7 mouse cellular contexts compared by ENCODE assay signal in genomic region chr16:10664921-10665894, GRCm38 (mm10).
DNase-seq lines count a peak whose midpoint lies in the region; ATAC-seq and TF ChIP-seq lines count a peak whose summit lies in the region.

No protein-coding gene starts in this region.

- no peak overlapping the region for H3K27ac ChIP-seq in testis, adult 2 months (ENCODE audit: control insufficient read depth, insufficient read depth, low read depth, low read length)
- peak overlapping the region; percentile 69 for H3K27ac ChIP-seq in heart, embryonic 16.5 days (ENCODE audit: low read length)
- peak overlapping the region; percentile 43 for H3K27ac ChIP-seq in limb, embryonic 10.5 days

- no peak for TF ChIP-seq POLR2A in testis, adult 2 months (IDR thresholded peaks at IDR 0.05; ENCODE audit: control insufficient read depth, low read depth, low read length)
- no peak for TF ChIP-seq POLR2A in brain, embryonic 14.5 days (IDR thresholded peaks at IDR 0.05; ENCODE audit: borderline replicate concordance, extremely low read depth, insufficient read depth, insufficient read length, poor library complexity, severe bottlenecking)

- H3K9ac ChIP-seq in heart, embryonic 16.5 days (ENCODE audit: low read length) = peak overlapping the region; percentile 30

- H3K36me3 ChIP-seq in testis, adult 2 months (ENCODE audit: control insufficient read depth, insufficient read depth, low read length) = no peaks in the 10 kb centered on the region
- no peaks in the 10 kb centered on the region for H3K36me3 ChIP-seq in heart, embryonic 16.5 days (ENCODE audit: control insufficient read depth, insufficient read depth)
- H3K36me3 ChIP-seq in limb, embryonic 10.5 days = no peaks in the 10 kb centered on the region

- no peaks in the 10 kb centered on the region for H3K4me1 ChIP-seq in testis, adult 2 months (ENCODE audit: control insufficient read depth, insufficient read depth, low read length)
- peaks cover 50% of the 10 kb centered on the region for H3K4me1 ChIP-seq in heart, embryonic 16.5 days (ENCODE audit: control insufficient read depth, insufficient read depth, low read length)
- peaks cover 35% of the 10 kb centered on the region for H3K4me1 ChIP-seq in limb, embryonic 10.5 days

- peak; percentile 34; the same call in 1 of the 2 replicates for TF ChIP-seq CTCF in testis, adult 2 months (IDR thresholded peaks at IDR 0.05; ENCODE audit: control insufficient read depth, insufficient read depth, insufficient replicate concordance, low read depth, low read length)
- peak; percentile 51 for TF ChIP-seq CTCF in brain, embryonic 14.5 days (IDR thresholded peaks at IDR 0.05; ENCODE audit: borderline replicate concordance, extremely low read depth, insufficient read depth, insufficient read length)

- no peak for DNase-seq in testis, postnatal 14 days (ENCODE audit: low spot score)
- DNase-seq in brain, embryonic 14.5 days (ENCODE audit: low read depth) = peak; percentile 51
- DNase-seq in limb, embryonic 10.5 days (ENCODE audit: low spot score) = peak; percentile 41
- peak; percentile 30 for DNase-seq in mesoderm, embryonic 11.5 days (ENCODE audit: low read depth, low spot score)
- peak; percentile 59 for DNase-seq in testis, postnatal 10 days (ENCODE audit: low spot score)

- no peaks in the 10 kb centered on the region for H3K27me3 ChIP-seq in testis, adult 2 months (ENCODE audit: control insufficient read depth, insufficient read depth, low read length)
- no peaks in the 10 kb centered on the region for H3K27me3 ChIP-seq in heart, embryonic 16.5 days (ENCODE audit: control insufficient read depth, insufficient read depth, low read length)
- H3K27me3 ChIP-seq in limb, embryonic 10.5 days (ENCODE audit: low read depth, poor library complexity, severe bottlenecking) = no peaks in the 10 kb centered on the region

- no peak overlapping the region for H3K4me3 ChIP-seq in testis, adult 2 months (ENCODE audit: control insufficient read depth, low read depth, low read length)
- H3K4me3 ChIP-seq in heart, embryonic 16.5 days (ENCODE audit: low read length) = no peak overlapping the region
- no peak overlapping the region for H3K4me3 ChIP-seq in limb, embryonic 10.5 days

- H3K4me2 ChIP-seq in heart, embryonic 16.5 days (ENCODE audit: low read depth, low read length) = peak overlapping the region; percentile 25

- 25% methylated on average over 12 of the region's 12 CpGs for WGBS in heart, embryonic 16.5 days
- 43% methylated on average over 12 of the region's 12 CpGs for WGBS in limb, embryonic 10.5 days

- H3K9me3 ChIP-seq in heart, embryonic 16.5 days (replicated peaks; ENCODE audit: control insufficient read depth, low read length) = no peaks in the 10 kb centered on the region
- no peaks in the 10 kb centered on the region for H3K9me3 ChIP-seq in limb, embryonic 10.5 days (replicated peaks)

- peak; percentile 73 for ATAC-seq in heart, embryonic 16.5 days (replicated peaks; ENCODE audit: extremely low read depth, insufficient read depth, low FRiP score)
